Mouse (Mus musculus): ENCODE results near the gene Pde4a.
"Not testable (repeated sequence)": the region's sequence is repeated elsewhere in the genome, so short reads cannot be mapped to it uniquely, and the experiment has no call there.

Gene Pde4a

DNA sequence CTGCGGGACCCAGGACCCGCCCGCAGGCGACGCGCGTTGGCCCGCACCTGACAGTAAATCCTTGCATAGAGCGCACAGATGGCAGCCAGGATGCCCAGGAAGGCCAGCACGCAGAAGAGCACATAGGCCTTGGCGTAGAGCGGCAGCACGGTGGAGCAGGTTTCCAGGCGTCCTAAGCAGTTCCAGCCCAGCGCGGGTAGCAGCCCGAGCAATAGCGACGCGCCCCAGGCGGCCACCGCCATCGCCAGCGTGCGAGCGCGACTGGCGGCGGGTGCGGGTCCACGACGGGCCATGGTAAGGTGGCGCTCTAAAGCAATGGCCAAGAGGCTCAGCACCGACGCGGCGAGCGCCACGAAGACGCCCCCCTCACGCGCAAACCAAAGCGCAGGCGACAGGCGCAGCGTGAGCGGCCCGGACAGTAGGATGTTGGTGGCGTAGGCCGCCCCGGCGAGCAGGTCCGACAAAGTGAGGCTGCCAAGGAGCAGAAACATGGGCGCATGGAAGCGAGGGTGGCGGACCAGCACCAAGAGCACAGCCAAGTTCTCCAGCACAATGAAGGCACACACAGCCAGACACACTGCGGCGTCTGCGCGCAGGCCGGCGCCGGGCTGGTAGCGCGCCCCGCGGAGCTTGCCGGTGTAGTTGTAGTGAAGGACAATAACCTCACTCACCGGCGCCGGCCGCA lies 79.1 kb downstream of the Pde4a start:
- no peak for DNase-seq (ENCODE audit: low read depth, low spot score)

DNA sequence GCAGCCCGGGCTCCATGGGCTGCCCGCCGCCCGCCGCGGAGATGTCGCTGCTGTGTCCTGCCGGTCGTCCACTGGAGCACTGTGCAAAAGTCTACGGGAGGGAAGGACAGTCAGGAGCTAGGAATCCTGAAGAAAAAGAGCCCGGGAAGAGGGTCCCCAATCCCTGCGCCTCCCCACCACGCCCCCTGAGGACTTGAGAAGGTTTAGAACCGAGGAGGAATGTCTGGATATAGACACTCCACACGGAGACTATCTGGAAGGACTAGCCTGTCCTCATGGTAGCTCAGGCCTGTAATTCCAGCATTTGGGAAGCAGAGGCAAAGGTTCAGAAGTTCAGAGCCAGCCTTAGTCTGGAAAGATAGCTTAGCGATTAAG lies 79.6 kb downstream of the Pde4a start:
- DNase-seq (ENCODE audit: low read depth, low spot score) = no peak

DNA sequence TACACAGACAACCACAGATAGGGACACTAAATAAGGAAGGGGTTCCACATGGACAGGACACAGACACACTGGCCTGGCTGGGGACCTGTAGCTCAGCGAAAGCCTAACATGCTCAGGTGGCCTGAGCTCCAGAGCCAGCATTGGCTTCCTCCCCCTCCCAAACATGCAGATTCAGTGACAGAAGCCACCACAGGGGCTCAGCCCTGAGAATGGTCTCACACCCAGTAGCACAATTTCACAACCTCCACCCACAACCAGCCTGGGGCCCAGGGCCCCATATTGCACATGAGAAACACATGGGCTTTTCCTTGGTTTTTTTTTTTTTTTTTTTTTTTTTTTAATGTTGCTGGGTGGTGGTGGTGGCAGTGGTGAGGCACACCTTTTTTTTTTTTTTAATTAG lies 80.8 kb downstream of the Pde4a start:
- no peak for DNase-seq (ENCODE audit: low read depth, low spot score)

DNA sequence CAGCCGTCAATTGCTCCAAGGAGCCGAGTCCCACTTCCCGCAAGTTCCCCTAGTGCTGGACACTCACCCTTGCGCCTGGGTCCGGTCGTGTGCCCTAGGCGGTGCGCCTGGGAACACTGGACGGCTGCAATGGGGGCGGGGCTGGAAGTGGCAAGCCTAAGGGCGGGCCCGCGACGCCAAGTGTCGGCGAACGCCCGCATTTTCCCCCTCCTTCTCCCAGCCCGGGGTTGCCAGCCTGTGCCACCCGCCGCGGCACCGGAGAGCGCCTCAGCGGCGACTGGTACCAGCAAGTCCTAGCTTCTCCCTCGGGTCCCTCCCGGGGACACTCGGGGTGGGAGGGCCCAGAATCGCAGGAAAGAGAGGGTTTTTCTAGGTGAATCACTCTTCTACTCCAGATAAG lies 82.8 kb downstream of the Pde4a start, which contains the start of gene S1pr5:
S1pr5 (minus strand) TSS at position 118 of the 400 bp plus-strand sequence.
- no peak for DNase-seq (ENCODE audit: low read depth, low spot score)

DNA sequence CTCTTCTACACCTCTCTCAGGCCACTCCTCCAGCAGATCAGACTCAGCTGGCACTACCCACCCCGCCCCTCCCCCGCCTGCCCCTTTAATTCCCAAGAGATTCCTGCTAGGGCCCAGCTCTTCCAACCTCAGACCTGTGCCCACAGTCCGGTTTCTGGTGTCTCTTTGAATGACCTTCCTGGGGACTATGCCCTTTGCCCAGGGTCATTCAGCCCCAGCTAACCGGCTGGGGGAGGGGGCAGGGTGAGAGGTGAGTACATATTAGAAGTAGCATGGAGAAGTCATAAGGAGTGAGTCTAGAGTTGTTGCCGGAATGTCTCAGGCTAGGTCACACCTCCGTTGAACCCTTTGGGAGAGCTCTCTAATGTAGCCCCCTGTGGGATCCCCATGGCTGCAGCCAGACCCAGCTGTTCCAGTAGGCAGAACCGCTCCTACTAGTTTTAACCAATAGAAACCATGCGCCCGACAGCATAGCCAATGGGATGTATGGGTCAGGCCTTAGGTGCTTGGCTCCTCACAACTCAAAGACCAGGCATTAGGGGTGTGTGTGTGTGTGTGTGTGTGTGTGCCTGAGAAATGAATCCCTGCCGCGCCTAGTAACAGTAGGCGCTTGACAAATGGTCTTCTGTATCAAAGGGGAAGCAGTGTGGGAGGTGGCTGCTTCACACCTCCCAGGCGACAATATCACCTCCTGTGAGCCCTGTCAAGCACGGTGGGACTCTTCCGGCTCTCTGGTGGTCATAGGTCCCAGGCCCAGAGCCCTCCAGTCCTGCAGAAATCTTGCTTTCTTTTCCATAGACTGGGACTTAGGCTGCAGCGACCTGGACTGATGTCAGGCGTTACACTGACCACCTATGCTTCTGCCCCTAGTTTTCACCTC lies 84.4 kb downstream of the Pde4a start:
- DNase-seq (ENCODE audit: low read depth, low spot score) = no peak

DNA sequence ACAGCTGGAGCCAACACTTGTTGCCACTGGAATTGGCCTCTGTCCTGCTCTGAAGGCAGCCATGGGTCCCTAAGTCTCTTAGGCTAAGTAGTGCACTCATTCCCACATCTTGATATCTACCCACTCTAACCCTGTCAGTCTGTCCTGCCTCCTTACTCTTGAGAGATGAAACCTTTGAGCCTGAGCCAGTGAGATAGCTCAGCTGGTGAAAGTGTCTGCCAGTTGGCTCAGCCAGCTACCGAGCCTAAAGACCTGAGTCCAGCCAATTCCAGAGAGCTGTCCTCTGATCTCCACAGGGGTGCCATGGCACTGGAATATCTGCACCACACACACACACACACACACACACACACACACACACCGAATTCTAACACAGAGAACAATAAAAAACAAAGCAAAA lies 85.0 kb downstream of the Pde4a start:
- no peak for DNase-seq (ENCODE audit: low read depth, low spot score)

DNA sequence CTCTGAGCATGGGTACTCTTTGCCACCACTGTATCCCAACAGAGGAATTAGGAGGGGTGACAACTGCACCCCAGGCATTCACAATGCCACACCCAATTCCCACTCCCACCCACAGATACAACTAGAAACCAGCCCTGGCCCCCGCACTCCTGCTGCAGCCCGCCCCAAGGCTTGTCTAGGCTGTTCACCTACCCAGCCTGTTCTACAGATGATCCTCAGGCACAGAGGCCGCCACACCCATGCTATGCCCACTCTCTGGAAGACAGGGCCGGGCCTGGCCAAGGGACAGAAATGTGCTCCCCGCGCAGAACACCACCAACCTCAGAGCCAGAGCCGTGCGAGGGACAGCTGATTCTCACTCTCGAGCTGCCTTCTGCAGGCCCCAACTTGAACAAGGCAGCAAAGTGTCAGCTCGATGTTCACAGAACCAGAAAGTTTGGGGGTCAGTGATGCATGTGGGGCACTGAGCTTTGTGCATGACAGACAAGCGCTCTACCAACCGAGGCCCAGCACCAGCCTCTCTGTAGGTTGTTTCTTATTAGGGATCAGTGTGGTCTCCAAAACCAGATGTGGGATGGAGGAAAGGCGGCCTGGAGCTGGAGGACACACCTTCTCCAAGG lies 85.7 kb downstream of the Pde4a start:
- DNase-seq (ENCODE audit: low read depth, low spot score) = no peak

DNA sequence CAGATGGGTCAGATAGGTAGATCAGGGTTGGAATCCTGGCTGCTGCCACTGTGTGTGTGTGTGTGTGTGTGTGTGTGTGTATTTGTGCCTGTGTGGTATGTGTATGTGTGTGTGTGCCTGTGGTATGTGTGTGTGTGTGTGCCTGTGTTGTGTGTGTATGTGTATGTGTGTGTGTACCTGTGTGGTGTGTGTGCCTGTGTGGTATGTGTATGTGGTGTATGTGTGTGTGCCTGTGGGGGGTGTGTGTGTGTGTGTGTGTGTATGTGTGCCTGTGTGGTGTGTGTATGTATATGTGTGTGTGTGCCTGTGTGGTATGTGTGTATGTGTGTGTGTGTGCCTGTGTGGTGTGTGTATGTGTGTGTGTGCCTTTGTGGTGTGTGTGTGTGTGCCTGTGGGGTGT lies 89.2 kb downstream of the Pde4a start:
- DNase-seq (ENCODE audit: low read depth, low spot score) = no peak

DNA sequence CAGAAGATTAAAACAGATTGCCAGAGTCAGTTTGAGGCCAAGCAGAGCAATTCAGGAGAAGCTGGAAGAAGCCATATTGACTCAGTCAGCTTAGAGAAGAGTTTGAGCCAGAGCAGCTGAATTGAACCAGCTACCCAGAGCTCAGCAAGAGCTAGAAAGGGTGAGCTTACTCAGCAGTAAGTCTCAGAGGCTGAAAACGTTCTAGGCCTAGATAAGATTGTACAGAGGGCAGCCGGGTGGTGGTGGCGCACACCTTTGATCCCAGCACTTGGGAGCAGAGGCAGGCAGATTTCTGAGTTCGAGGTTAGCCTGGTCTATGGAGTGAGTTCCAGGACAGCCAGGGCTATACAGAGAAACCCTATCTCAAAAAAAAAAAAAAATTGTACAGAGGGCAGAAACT lies 90.8 kb downstream of the Pde4a start:
- DNase-seq (ENCODE audit: low read depth, low spot score) = not testable (repeated sequence)

DNA sequence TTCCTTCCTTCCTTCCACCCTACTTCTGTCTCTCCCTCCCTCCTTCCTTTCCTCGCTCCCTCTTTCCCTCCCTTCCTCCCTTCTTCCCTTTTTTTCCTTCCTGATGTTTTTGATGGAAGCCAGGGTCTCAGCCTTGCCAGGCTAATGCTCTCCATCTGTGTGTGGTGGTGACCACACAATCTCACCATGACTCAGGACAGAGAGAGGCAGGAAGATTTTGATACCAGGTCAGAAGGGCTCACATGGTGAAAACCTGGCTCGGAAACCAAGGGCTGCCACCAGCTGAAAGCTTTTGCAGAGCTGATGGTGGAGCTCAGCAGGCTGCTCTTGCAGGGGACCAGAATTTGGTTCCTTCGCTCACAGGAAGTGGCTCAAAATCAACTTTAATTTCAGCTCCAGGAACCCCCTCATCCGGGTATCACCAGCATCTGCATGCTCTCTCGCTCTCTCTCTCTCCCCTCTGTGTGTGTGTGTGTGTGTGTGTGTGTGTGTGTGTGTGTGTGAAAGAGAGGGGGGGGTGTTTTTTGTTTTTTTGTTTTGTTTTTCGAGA lies 95.1 kb downstream of the Pde4a start:
- DNase-seq (ENCODE audit: low read depth, low spot score) = peak; percentile 84

DNA sequence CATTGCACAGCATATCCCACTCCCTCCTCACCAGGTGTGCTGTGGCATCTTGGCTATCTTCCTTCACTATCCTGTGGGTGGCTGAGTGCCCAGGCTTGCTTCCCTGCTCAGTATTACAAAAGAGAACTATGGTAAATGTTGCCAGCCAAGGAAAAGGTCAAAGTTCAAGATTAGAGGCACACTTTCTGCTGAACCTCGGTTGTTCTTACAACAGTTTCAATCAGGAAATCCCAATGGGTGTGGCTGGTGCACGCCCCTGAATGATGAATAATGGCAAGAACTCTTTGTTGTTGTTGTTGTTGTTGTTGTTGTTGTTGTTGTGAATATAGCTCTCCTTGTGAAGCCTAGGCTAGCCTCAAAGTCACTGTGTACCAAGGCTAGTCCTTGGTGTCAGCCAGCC lies 96.3 kb downstream of the Pde4a start:
- DNase-seq (ENCODE audit: low read depth, low spot score) = peak; percentile 26

Measured in 3T3-L1 (cell line).